Mouse (Mus musculus) v-Abl transformed pro-B cells (cell line): ENCODE data around the gene Olfr1248.
"Not testable (repeated sequence)": the region's sequence is repeated elsewhere in the genome, so short reads cannot be mapped to it uniquely, and the experiment has no call there.

ENCODE experiments used
- in situ Hi-C, 2 experiments: fragments of 400-800 bp; cut with MboI; formaldehyde crosslinking; loops; one replicate each; pipeline ENCODE4 v1.15.1; 2025; ENCODE audit not compliant: unreplicated experiment in 2 of 2

Gene Olfr1248

DNA sequence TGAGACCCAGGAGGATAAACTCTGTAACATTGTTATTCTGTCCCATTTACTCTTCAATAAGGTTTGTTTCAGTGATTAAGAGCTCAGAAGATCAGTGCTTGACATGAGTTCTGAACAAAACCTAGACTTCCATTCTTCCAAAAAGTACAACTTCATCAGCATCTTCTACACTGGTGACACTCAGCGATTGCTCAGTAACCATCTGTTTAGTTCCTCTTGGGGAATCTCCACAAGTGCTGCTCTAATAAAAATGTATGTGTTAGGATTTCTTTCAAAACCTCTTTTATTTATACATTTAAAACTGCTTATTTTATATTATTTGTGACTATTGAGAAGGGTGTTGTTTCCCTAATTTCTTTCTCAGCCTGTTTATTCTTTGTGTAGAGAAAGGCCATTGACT lies at the start of gene Olfr1248:
Olfr1248 (minus strand) TSS at position 101 of the 400 bp plus-strand sequence.
- in situ Hi-C loops: not testable (repeated sequence)

DNA sequence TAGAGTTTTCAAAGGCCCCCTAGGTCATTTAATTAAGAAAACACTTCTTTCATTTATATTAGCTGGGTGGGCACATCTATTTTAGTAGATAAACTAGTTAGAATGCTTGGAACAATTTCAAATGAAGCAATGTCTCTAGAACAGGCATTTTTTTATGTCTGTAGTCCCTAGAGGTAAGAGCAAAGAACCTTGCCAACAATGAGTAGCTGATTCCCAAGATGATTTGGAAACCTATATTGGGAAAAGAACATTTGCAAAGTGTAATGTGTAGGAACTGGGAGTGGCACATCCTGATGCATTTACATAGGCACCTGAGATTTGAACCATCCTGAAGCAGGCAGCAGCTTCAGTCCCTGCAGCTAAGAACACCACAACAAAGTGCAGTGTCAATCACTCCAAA lies 43.3 kb upstream of the Olfr1248 start, which contains the start of gene Olfr1250:
Olfr1250 (minus strand) TSS at position 101 of the 400 bp plus-strand sequence.
- in situ Hi-C loops: no loop called here

DNA sequence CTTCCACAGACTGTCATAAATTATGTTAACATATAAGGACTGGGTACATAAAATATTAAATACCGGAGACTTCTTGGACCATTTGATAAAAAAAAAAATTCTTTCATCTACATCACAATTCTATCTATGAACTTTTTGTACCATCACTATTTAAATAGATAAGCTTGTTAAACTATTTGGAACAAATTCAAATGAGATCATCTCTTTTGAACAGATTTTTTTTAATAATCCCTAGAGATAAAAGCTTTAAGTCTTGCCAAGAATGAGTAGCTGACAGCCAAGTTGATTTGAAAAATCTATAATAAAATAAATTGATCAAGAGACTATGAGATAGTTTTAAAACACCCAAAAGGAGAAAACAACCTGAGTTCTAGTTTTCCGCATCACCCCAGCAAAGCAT lies 16.8 kb upstream of the Olfr1248 start, which contains the start of gene Olfr1249:
Olfr1249 (minus strand) TSS at position 101 of the 400 bp plus-strand sequence.
- in situ Hi-C loops: no loop called here

- in situ Hi-C loops: no loop called here
Observed at GRCm38 (mm10) chr2:89614030-89614429, 4.0 kb downstream of the Olfr1248 start, which contains the start of gene Olfr1247. Olfr1247 (minus strand) TSS chr2:89614130.

DNA sequence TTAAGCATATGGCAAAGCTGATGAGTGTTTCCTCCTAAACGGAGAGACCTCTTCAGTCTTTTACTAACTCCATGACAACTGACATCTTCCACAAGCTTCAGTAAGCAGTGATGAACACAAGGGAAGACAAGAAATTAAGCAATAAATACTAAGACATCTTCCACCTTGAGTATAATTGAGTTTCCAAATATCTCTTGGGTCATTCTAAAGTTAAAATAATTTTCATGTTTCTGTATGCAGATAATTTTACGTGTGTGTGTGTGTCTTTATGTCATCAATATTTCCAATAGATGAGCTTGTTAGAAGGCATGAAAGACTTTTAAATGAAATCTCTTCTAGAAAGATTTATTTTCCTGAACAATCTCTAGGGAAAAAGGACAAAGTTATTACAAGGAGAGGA lies 25.0 kb downstream of the Olfr1248 start, which contains the start of gene Olfr1246:
Olfr1246 (minus strand) TSS at position 101 of the 400 bp plus-strand sequence.
- in situ Hi-C loops: no loop called here

DNA sequence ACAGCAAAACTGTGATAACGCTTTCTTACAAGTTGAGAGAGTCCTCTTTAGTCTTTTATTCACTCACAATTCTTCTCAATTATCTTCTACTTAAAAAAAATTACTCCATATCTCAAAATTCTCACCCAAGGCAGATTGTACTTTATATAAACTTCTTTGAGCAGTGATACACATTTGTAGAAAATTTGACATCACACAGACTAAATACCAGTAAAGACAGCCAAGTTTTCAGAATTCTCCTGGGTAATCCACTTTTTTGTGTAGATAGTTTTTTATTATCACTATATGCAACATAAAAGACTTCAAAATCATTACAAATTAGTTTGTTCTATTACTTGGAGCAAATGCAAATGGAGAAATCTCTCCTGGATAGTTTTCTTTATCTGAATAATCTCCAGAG lies 39.7 kb downstream of the Olfr1248 start, which contains the start of gene Olfr1245:
Olfr1245 (minus strand) TSS at position 101 of the 400 bp plus-strand sequence.
- in situ Hi-C loops: no loop called here
